Mouse (Mus musculus) testis, postnatal 14 days (tissue): ENCODE data around the gene Pdcl2.

Source experiments
- DNase-seq: peaks from one replicate; pipeline ENCODE4 v3.0.0; 2021; ENCODE audit warnings: low spot score

Gene Pdcl2

GRCm38 (mm10) chr5:76303745-76304451, 27.1 kb downstream of the Pdcl2 start:
- peak; percentile 82 for DNase-seq

- DNase-seq: no peak
Observed at GRCm38 (mm10) chr5:76303379-76303744, 27.6 kb downstream of the Pdcl2 start.

GRCm38 (mm10) chr5:76302009-76302408, 28.9 kb downstream of the Pdcl2 start:
- DNase-seq: no peak

GRCm38 (mm10) chr5:76289234-76289691, 41.7 kb downstream of the Pdcl2 start:
- DNase-seq: no peak

GRCm38 (mm10) chr5:76288256-76288655, 42.7 kb downstream of the Pdcl2 start:
- DNase-seq: no peak

GRCm38 (mm10) chr5:76287062-76287461, 43.9 kb downstream of the Pdcl2 start:
- DNase-seq: no peak

GRCm38 (mm10) chr5:76285699-76286098, 45.3 kb downstream of the Pdcl2 start:
- DNase-seq: no peak

GRCm38 (mm10) chr5:76283890-76284289, 47.1 kb downstream of the Pdcl2 start:
- DNase-seq: no peak

- DNase-seq: no peak
Observed at GRCm38 (mm10) chr5:76274977-76275376, 56.0 kb downstream of the Pdcl2 start.
